Mouse (Mus musculus) G1E (cell line): ENCODE measurements around the gene Ddn.

Source experiments
- CTCF ChIP-seq: IDR thresholded peaks from 2 replicates; pipeline ENCODE4 v1.5.1; 2012; ENCODE audit warnings: low read depth, low read length, inconsistent platforms, mixed read lengths
- GATA1 ChIP-seq: IDR thresholded peaks from 2 replicates; pipeline ENCODE4 v1.6.1; 2012; ENCODE audit warnings: borderline replicate concordance, low read length, inconsistent platforms, mixed read lengths

- TF ChIP-seq CTCF (no peak), GATA1 (no peak)
Measured at GRCm38 (mm10) chr15:98849956-98850600, 40.8 kb upstream of the Ddn start.
